Mouse (Mus musculus): ENCODE results near the gene Plppr5.
A peak's percentile ranks its signal among the peaks of the same experiment; 100 is the strongest.

Gene Plppr5

GRCm38 (mm10) chr3:117574529-117575252 is at the start of gene Plppr5:
TSS of gene Plppr5 (plus strand) at chr3:117574836.
- DNase-seq (ENCODE audit: low spot score), result peak; percentile 50

- no peak for DNase-seq (ENCODE audit: low spot score)
Measured at GRCm38 (mm10) chr3:117549899-117550298, 24.7 kb upstream of the Plppr5 start.

DNA sequence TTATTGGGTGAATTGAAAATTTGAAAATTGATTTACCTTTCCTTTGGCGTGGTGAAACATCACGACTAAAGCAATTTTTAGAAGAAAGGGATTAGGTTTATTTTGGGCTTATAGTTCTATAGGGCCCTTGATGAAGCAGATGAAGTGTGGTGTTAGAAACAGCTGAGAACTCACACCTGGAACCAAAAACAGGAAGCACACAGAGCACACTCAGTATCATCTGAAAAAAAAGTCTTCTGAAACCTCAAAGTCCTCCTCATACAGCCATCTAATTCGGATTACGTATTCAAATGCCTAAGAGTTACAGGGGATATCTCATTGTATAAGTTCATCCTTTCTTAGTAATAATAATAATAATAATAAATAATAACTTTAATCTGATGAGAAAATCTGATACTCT is 24.1 kb upstream of the Plppr5 start:
- DNase-seq (ENCODE audit: low spot score), result no peak

GRCm38 (mm10) chr3:117556972-117557371 is 17.7 kb upstream of the Plppr5 start:
- DNase-seq (ENCODE audit: low spot score), result peak; percentile 21

DNA sequence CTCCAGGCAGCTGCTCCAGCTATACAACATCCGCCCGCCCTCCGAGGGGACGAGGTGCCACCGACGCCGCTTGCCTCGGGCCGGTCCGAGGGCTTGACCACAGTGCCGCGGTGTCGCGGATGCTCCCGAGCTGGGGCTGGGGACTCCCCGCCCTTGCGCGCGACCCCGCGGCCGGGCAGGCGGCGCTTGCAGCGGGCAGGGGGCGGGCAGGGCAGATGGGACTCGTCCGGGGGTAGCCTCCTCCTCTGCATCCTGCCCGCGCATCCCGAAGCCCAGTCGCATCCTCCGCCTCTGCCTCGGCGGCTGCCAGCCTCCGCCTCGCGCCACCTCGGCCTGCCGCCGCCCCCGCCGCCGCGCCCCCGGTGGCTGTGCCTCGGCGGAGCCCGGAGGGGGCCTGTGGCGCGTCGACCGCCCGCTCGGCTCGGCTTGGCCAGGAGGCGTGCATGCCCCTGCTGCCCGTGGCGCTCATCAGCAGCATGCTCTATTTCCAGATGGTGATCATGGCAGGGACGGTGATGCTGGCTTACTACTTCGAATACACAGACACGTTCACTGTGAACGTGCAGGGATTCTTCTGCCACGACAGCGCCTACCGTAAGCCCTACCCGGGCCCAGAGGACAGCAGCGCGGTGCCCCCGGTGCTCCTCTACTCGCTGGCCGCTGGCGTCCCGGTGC is 754 bp downstream of the Plppr5 start:
- peak; percentile 55 for DNase-seq (ENCODE audit: low spot score)

DNA sequence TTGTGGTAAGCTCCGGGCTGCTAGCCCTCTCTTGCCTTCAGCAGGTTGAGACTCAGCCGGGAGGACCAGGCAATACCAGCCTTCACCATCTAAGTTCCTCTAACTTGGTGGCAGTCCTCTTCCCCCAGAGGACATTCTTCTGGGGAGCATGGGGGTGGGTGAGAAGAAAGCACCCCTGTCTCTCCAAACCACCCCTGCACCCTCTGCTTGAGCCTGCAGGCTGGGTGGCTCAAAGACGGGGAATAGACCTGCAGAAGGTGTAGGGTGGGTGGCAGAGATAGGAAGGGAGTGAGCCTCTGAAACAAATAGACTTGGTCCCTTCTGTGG is 1.3 kb downstream of the Plppr5 start:
- no peak for DNase-seq (ENCODE audit: low spot score)

DNA sequence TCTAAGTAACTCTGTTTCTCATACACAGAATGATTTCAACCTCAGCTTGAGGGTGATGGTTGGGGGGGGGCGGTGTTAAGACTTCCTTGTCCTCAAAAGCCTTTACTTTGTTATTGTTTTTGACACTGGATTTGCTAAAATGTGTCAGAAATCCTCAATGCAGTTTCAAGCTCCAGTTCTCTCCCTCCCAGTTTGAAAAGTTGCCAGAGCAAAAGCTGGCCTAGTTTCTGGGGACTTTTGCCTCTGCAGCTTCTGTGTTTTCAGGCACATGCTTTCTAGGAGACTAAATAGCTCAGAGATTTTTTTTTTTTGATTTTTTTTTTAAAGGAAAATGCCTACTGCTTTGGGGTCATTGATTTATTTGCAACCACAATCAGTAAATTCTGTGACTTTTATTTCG is 2.7 kb downstream of the Plppr5 start:
- no peak for DNase-seq (ENCODE audit: low spot score)

GRCm38 (mm10) chr3:117582628-117583027 is 8.0 kb downstream of the Plppr5 start:
- no peak for DNase-seq (ENCODE audit: low spot score)

GRCm38 (mm10) chr3:117602404-117602803 is 27.8 kb downstream of the Plppr5 start:
- no peak for DNase-seq (ENCODE audit: low spot score)

DNA sequence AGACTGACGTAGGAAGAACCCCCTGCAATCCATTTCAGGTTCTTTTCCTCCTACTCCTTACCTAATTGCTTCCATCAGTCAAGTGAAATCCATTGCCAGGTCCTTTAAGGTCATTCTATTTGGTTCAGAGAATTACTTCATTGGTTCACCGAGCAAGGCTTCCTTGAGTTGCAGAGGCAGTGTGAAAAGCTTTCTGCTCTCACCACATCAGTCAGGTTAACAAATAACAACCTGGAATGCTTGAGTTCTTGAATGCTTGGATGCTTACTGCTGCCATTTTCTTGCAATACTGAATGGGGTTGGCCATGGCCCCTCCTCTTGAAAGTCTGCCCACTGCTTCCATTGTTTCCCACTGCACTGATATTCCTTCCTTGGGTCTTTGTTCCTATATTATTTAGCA is 28.8 kb downstream of the Plppr5 start:
- DNase-seq (ENCODE audit: low spot score), result no peak

DNA sequence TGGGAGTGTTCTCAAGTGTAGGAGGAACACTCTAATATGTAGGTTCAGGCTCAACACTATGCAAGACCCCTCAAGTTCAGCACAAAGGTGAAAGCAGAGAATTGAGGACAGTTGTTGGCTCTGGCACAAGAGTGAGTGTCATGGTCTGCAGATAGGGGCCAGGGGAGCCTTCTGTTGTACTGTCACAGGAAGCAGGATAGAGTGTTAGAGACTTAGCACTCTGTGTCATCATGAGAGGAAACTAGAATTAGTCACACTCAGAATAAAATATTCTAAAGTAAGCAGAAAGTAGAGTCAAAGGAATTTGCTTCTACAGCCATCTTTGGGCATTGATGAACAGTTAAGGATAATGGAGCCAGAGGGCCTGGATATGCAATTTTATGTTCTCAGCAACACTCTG is 31.7 kb downstream of the Plppr5 start:
- no peak for DNase-seq (ENCODE audit: low spot score)

GRCm38 (mm10) chr3:117611453-117611852 is 36.8 kb downstream of the Plppr5 start:
- no peak for DNase-seq (ENCODE audit: low spot score)

DNA sequence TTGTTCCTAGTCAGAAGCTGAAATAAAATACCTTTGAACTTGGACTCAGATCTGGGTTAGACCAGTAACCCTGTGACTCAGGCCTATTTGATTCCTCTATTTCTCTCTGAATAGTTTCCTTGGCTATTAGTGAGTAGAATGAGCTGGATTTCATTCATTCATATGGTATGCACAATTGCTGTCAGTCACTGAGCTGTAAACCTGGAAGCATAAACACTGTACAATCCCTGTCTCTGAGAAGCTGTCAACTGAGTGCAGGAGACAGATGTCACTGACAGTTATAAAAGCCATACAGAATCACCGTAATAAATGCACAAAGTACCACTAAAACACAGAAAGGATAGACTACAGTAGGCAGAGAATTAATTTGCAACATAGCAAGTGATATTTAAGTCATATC is 40.2 kb downstream of the Plppr5 start:
- no peak for DNase-seq (ENCODE audit: low spot score)

GRCm38 (mm10) chr3:117625257-117626001 is 50.8 kb downstream of the Plppr5 start:
- no peak for DNase-seq (ENCODE audit: low spot score)

DNA sequence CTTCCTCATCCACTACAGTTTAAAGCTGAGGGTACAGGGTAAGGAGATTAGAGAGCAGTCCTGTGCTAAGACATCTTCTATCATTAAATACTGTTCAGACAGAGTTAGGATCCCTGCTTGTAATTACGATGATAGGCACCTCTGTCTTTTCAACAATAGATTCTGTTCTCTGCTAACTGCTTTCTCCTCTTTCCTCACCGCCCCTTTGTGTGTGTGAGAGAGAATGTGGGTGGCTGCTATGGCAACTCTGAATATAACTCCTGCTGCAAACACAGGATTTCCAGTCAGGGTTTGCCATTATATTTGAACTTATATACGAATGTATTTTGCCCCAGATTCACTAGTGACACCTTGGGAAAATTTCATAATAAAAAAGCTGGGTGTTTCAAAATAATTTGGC is 54.2 kb downstream of the Plppr5 start:
- DNase-seq (ENCODE audit: low spot score), result peak; percentile 20

DNA sequence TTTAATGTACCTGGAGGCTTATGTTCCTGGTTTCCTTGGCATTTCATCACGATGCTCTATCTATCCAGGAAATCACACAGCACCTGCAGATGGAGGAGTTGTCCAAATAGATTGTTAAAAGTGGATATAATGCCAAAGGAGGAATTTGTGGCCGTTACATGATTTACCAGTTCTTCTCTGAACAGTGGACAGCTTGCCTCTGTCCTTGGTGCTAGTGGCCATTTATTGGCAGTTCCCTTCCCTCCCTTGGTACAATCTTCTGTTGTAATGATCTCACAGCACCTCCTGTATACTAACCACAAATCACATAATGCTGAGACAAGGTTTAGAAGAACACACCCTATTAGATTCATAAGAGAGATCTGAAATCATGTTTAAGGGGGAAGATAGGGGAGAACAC is 55.7 kb downstream of the Plppr5 start:
- peak; percentile 50 for DNase-seq (ENCODE audit: low spot score)

- DNase-seq (ENCODE audit: low spot score), result peak; percentile 19
Measured at GRCm38 (mm10) chr3:117648612-117649011, 74.0 kb downstream of the Plppr5 start.

GRCm38 (mm10) chr3:117664316-117664715 is 89.7 kb downstream of the Plppr5 start:
- no peak for DNase-seq (ENCODE audit: low spot score)

DNA sequence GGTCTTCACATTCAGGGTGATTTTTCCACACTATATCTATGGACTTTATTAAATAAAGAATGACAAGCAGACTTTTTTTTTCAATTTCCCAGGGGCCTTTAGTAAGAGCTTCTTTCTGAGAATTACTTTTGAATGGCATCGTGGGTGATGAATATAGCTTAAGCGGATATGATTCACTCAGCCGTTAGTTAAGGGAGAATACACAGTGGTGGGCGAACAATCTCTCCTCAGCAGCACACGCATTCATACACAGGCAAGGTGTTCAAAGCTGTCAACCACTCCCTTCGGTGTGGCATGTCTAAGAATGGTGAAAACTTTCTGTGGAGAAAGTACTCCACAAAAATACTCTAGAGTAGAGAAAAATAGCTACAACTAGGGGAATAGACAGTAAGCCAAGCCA is 104.6 kb downstream of the Plppr5 start:
- DNase-seq (ENCODE audit: low spot score), result no peak

DNA sequence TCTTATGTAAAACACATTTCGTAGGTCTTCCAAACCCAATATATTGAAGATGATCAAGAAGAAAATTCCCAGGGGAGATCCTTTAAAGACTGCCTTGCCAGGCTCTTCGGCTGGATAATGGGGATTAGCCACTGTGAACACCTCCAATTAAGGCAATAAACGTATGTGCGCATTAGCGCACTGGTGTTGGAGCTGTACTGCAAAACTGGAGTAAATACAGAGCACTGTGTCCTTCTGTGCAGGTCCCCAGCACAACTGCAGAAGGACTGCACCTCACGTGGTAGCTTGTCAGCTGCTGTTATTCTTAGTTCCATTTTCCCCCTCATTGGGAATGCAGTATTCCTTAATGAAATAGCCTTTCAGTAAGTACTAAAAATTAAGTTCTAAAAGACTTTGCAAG is 110.0 kb downstream of the Plppr5 start:
- DNase-seq (ENCODE audit: low spot score), result no peak

DNA sequence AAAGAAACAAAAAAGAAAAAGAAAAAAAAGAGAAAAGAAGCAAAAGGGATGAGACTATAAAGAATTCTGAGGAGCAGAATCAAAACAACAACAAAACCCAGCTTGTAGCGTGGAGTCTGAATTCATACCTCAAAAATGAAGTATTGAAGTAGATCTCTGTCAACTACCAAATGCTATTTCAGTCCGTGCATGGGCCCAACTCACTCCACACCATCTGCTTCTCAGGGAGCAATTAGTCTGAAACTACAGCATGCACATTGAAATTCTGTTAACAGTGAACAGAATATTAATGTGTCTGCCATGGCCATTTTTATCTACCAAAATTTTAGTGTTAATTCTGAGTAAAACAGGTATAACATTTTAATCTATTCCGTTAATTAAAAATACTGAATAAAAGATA is 111.4 kb downstream of the Plppr5 start:
- no peak for DNase-seq (ENCODE audit: low spot score)

GRCm38 (mm10) chr3:117686648-117687047 is 112.0 kb downstream of the Plppr5 start:
- no peak for DNase-seq (ENCODE audit: low spot score)

DNA sequence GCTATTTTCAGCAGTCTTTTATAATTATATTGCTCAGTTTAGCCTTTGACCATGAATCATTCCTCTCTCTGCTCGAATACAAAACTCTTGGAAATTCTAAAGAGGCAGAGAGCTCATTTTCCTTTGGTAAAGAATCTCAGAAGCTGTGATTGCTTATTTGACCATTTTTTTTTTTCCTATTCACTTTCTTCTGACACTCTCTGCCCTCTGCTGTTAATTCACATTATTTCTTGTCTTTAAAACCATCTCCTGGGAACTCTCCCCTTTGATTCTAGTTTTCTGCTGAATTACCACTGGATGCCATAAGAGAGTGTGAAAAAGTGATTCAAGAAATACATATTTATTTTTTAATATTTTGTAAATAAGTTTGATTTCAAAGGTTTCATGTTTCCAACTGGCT is 120.1 kb downstream of the Plppr5 start:
- no peak for DNase-seq (ENCODE audit: low spot score)

Data from embryo, embryonic 10 days (tissue).